Mouse (Mus musculus) liver, adult 2 months (tissue): ENCODE measurements around the gene Nrxn3.

Experiments
- CTCF ChIP-seq: fragments of 200-500 bp; IDR thresholded peaks from 2 replicates; pipeline ENCODE4 v1.5.1; 2011; ENCODE audit warnings: low read depth, low read length, control low read depth
- POLR2A ChIP-seq: fragments of 200-500 bp; IDR thresholded peaks from 2 replicates; pipeline ENCODE4 v1.6.1; 2011; ENCODE audit warnings: low read length, control low read depth; ENCODE audit not compliant: insufficient read depth; ENCODE audit errors: extremely low read depth

- TF ChIP-seq CTCF (peak; percentile 23; the same call in 1 of the 2 replicates), POLR2A (no peak)
These were observed 13.5 kb upstream of the Nrxn3 start for GRCm38 (mm10) chr12:88709223-88709622.
